Mouse (Mus musculus): ENCODE results near the gene G3bp1. TPM values are rescaled to one million over a fixed set of nuclear protein-coding genes. Genes with fewer than 3 reads are reported as not detected.

Gene G3bp1
- polyA plus RNA-seq, 1 experiment = 17.0 TPM

GRCm38 (mm10) chr11:55496158-55496557 lies 26.7 kb downstream of the G3bp1 start:
- Histone ChIP-seq H3K4me1 (ENCODE audit: control insufficient read depth, insufficient read depth, insufficient read length, low read length) (no peaks in the 10 kb centered on the region; the same call in 1 of the 2 replicates), H3K27ac (replicated peaks; ENCODE audit: low read depth, low read length) (no peak overlapping the region), H3K4me3 (ENCODE audit: insufficient read depth, low read depth, low read length) (no peak overlapping the region)

GRCm38 (mm10) chr11:55497885-55498284 lies 28.4 kb downstream of the G3bp1 start:
- Histone ChIP-seq H3K27ac (replicated peaks; ENCODE audit: low read depth, low read length) (no peak overlapping the region), H3K4me1 (ENCODE audit: control insufficient read depth, insufficient read depth, insufficient read length, low read length) (no peaks in the 10 kb centered on the region; the same call in 1 of the 2 replicates), H3K4me3 (ENCODE audit: insufficient read depth, low read depth, low read length) (no peak overlapping the region)

DNA sequence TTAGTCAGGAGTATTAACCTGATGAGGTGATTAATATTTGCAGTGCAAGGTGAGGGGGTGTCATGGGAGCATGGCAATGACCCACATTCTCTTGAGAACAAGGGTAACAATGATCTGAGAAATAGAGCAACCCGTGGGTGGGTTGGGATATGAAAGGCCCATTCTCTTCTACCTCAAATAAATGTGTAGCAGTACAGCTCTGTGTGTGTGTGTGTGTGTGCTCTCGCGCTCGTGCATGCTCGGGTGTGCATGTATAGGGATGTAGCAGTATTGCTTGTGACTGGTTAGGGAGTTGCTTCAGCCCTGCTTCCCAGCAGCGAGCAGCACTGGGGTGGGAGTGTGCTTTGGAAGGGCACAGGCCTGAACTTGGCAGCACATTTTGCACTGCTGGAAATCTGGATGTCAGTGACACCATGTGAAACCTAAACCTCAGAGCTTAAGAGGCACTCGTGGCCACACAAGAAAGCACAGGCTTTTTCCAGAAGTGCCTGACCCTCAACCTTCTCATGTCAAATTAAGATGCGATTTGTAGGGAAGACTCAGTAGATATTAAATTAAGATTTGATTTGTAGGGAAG lies 32.6 kb downstream of the G3bp1 start:
- H3K4me3 ChIP-seq (ENCODE audit: insufficient read depth, low read depth, low read length) = no peak overlapping the region
- no peaks in the 10 kb centered on the region; the same call in 1 of the 2 replicates for H3K4me1 ChIP-seq (ENCODE audit: control insufficient read depth, insufficient read depth, insufficient read length, low read length)
- no peak overlapping the region for H3K27ac ChIP-seq (replicated peaks; ENCODE audit: low read depth, low read length)

DNA sequence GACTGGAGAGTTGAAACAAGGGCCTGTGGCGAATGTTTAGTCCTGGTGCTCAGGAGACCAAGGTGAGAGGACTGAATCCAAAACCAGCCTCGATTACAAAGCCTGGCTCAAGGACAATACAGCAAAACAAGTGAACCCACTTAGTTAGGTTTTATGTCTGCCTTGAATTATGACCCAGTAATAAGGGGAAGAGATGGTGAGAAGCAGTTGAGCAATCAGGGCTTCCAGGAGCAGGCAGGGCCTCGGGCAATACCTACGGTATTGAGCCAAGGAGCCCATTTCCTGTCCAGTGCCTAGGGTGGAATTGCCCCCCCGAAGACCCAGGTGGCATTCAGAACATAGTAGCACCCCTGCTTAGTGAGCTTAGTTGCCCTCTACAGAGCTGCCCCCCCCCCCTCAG lies 33.4 kb downstream of the G3bp1 start:
- Histone ChIP-seq H3K4me1 (ENCODE audit: control insufficient read depth, insufficient read depth, insufficient read length, low read length) (no peaks in the 10 kb centered on the region; the same call in 1 of the 2 replicates), H3K27ac (replicated peaks; ENCODE audit: low read depth, low read length) (no peak overlapping the region)

GRCm38 (mm10) chr11:55505485-55505884 lies 36.0 kb downstream of the G3bp1 start:
- Histone ChIP-seq H3K4me1 (ENCODE audit: control insufficient read depth, insufficient read depth, insufficient read length, low read length) (no peaks in the 10 kb centered on the region; the same call in 1 of the 2 replicates), H3K4me3 (ENCODE audit: insufficient read depth, low read depth, low read length) (no peak overlapping the region), H3K27ac (replicated peaks; ENCODE audit: low read depth, low read length) (no peak overlapping the region)

More for the DNA sequence above, 33.4 kb downstream of the G3bp1 start:
- no peak overlapping the region for H3K4me3 ChIP-seq (ENCODE audit: insufficient read depth, low read depth, low read length)

DNA sequence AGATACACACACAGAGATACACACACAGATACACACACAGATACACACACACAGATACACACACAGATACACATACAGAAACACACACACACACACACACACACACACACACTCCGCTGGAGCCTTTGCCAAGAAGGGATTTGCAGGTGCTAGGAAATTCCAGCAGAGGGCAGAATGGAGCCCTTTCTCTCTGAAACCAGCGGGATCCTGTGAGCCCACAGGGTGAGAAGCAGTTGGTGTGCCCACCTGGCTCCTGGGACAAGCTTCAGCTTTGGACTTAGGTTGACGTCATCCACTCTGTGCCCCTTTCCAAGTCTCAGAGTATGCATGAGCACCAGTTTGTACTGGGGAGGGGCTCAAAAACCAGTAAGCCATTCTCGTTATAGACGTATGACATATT lies 41.9 kb downstream of the G3bp1 start:
- no peaks in the 10 kb centered on the region for H3K4me1 ChIP-seq (ENCODE audit: control insufficient read depth, insufficient read depth, insufficient read length, low read length)
- H3K27ac ChIP-seq (replicated peaks; ENCODE audit: low read depth, low read length) = no peak overlapping the region
- no peak overlapping the region for H3K4me3 ChIP-seq (ENCODE audit: insufficient read depth, low read depth, low read length)

DNA sequence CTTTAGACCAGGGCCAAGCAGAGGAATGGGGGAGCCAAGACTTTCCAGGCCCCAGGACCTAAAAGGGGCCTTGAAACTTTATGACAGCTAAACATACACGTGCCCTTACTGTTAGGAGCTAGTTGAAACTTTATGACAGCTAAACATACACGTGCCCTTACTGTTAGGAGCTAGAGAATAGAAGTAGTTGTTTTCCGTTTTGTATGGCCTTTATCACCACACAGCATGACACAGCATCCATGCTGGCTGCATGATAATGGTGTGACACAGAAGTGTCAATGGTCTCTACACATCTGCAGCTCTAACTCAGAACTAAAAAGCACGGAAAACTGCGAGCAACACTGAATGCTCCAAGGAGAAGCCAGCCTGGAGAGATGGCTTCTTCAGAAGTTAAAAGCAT lies 48.2 kb downstream of the G3bp1 start:
- Histone ChIP-seq H3K4me3 (ENCODE audit: insufficient read depth, low read depth, low read length) (no peak overlapping the region), H3K27ac (replicated peaks; ENCODE audit: low read depth, low read length) (no peak overlapping the region), H3K4me1 (ENCODE audit: control insufficient read depth, insufficient read depth, insufficient read length, low read length) (no peaks in the 10 kb centered on the region)

- no peak overlapping the region for H3K27ac ChIP-seq (replicated peaks; ENCODE audit: low read depth, low read length)
- H3K4me3 ChIP-seq (ENCODE audit: insufficient read depth, low read depth, low read length) = no peak overlapping the region
- no peaks in the 10 kb centered on the region for H3K4me1 ChIP-seq (ENCODE audit: control insufficient read depth, insufficient read depth, insufficient read length, low read length)
These were observed 49.6 kb downstream of the G3bp1 start for GRCm38 (mm10) chr11:55518806-55519674.

GRCm38 (mm10) chr11:55530741-55531140 lies 61.3 kb downstream of the G3bp1 start:
- H3K27ac ChIP-seq (replicated peaks; ENCODE audit: low read depth, low read length) = no peak overlapping the region
- H3K4me1 ChIP-seq (ENCODE audit: control insufficient read depth, insufficient read depth, insufficient read length, low read length) = no peaks in the 10 kb centered on the region
- H3K4me3 ChIP-seq (ENCODE audit: insufficient read depth, low read depth, low read length) = no peak overlapping the region

DNA sequence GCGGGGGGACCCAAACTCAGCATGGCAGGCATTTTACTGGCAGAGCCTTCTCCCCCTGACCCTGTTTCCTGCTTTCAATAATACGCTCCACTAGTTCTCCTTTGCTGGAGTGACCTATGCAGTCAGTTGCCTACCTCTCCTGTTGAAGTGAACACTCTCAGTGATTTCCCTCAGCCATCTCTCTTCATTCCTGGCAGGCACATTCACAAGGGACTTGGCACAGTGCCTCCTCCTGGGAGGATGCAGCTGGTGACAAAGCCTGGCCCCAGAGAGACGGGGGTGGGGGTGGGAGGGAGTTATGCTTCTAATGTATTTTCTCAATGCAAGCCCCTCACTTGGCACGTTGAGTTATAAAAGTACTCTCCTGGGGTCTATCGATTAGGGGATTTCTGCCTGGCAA lies 63.9 kb downstream of the G3bp1 start:
- no peaks in the 10 kb centered on the region for H3K4me1 ChIP-seq (ENCODE audit: control insufficient read depth, insufficient read depth, insufficient read length, low read length)
- no peak overlapping the region for H3K27ac ChIP-seq (replicated peaks; ENCODE audit: low read depth, low read length)
- H3K4me3 ChIP-seq (ENCODE audit: insufficient read depth, low read depth, low read length) = no peak overlapping the region

DNA sequence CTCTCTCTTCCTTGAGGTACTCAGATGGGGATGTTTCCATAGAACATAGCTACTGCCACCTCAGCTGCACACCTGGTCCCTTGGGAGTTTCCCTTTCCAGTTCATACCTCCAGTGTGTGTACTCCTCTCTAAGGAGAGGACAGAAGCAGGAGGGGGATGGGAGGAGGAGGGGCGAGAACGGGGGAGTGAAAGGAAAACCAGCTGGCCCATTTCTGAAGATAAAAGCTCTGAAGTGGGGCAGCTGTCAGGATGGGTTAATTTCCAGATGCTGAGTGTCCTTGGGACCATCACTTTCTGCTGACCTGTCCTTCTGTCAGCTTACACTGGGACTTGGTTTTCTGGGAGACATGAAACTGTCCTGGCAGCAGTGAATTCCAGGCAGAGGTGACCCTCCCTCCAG lies 65.3 kb downstream of the G3bp1 start:
- Histone ChIP-seq H3K27ac (replicated peaks; ENCODE audit: low read depth, low read length) (no peak overlapping the region), H3K4me1 (ENCODE audit: control insufficient read depth, insufficient read depth, insufficient read length, low read length) (no peaks in the 10 kb centered on the region), H3K4me3 (ENCODE audit: insufficient read depth, low read depth, low read length) (no peak overlapping the region)

GRCm38 (mm10) chr11:55542128-55542527 lies 72.6 kb downstream of the G3bp1 start:
- H3K4me1 ChIP-seq (ENCODE audit: control insufficient read depth, insufficient read depth, insufficient read length, low read length) = no peaks in the 10 kb centered on the region
- no peak overlapping the region for H3K4me3 ChIP-seq (ENCODE audit: insufficient read depth, low read depth, low read length)
- H3K27ac ChIP-seq (replicated peaks; ENCODE audit: low read depth, low read length) = no peak overlapping the region

- Histone ChIP-seq H3K4me3 (ENCODE audit: insufficient read depth, low read depth, low read length) (no peak overlapping the region), H3K4me1 (ENCODE audit: control insufficient read depth, insufficient read depth, insufficient read length, low read length) (no peaks in the 10 kb centered on the region), H3K27ac (replicated peaks; ENCODE audit: low read depth, low read length) (no peak overlapping the region)
These were observed 73.2 kb downstream of the G3bp1 start for GRCm38 (mm10) chr11:55542671-55543070.

- Histone ChIP-seq H3K27ac (replicated peaks; ENCODE audit: low read depth, low read length) (no peak overlapping the region), H3K4me1 (ENCODE audit: control insufficient read depth, insufficient read depth, insufficient read length, low read length) (no peaks in the 10 kb centered on the region), H3K4me3 (ENCODE audit: insufficient read depth, low read depth, low read length) (no peak overlapping the region)
These were observed 76.2 kb downstream of the G3bp1 start for GRCm38 (mm10) chr11:55545690-55546089.

Data from brown adipose tissue, adult 24 weeks (tissue).